Mouse (Mus musculus) hindbrain, embryonic 11.5 days (tissue): Measurements from ENCODE around the gene Hs6st2. TPM values are rescaled to one million over a fixed set of nuclear protein-coding genes. Genes with fewer than 3 reads are reported as not detected.

Experiments
- ATAC-seq: fragments of 200-750 bp; cut with Nextera tagmentation; 2 replicates; pipeline ENCODE4 v1.8.0; 2017; ENCODE audit warnings: mild to moderate bottlenecking, moderate TSS enrichment, moderate library complexity; ENCODE audit not compliant: low FRiP score
- DNase-seq: peaks from one replicate; pipeline ENCODE4 v3.0.0-alpha.2; 2015; ENCODE audit warnings: low spot score
- H3K27ac ChIP-seq: fragments of 300-500 bp; sonication (generic); 2 replicates; pipeline ENCODE4 v1.5.1; 2014; ENCODE audit warnings: mild to moderate bottlenecking, low read depth, low read length
- H3K27me3 ChIP-seq: fragments of 300-500 bp; sonication (generic); 2 replicates; pipeline ENCODE4 v1.6.1; 2014; ENCODE audit warnings: mild to moderate bottlenecking, low read length, moderate library complexity, mixed read lengths; ENCODE audit not compliant: control insufficient read depth, insufficient read depth
- H3K36me3 ChIP-seq: fragments of 300-500 bp; sonication (generic); 2 replicates; pipeline ENCODE4 v1.6.1; 2014; ENCODE audit warnings: mild to moderate bottlenecking, low read length, moderate library complexity, mixed read lengths; ENCODE audit not compliant: control insufficient read depth, insufficient read depth
- H3K4me1 ChIP-seq: fragments of 300-500 bp; sonication (generic); replicated peaks from 2 replicates; pipeline ENCODE4 v1.6.1; 2014; ENCODE audit warnings: low read length, mixed read lengths; ENCODE audit not compliant: control insufficient read depth, insufficient read depth
- H3K4me2 ChIP-seq: fragments of 300-500 bp; sonication (generic); replicated peaks from 2 replicates; pipeline ENCODE4 v1.6.1; 2014; ENCODE audit warnings: mild to moderate bottlenecking, low read depth, low read length
- H3K4me3 ChIP-seq: fragments of 300-500 bp; sonication (generic); 2 replicates; pipeline ENCODE4 v1.5.1; 2014; ENCODE audit warnings: low read depth, low read length
- H3K9ac ChIP-seq: fragments of 300-500 bp; sonication (generic); 2 replicates; pipeline ENCODE4 v1.6.1; 2014; ENCODE audit warnings: low read depth, low read length
- H3K9me3 ChIP-seq: fragments of 300-500 bp; sonication (generic); 2 replicates; pipeline ENCODE4 v1.6.1; 2016; ENCODE audit warnings: low read length; ENCODE audit not compliant: control insufficient read depth
- WGBS: fragments of 180-500 bp; shearing (Covaris S2); extraction: QIAGEN DNeasy Blood & Tissue Kit; methylation state at CpG from one replicate; pipeline ENCODE4 v1.1.7; 2014; 5-methylcytosine and 5-hydroxymethylcytosine counted together
- polyA plus RNA-seq: library from polyadenylated mRNA; unstranded; fragments of >200 nt; fragmentation: Nextera tagmentation; extraction: Ambion mirVana; gene quantifications from 2 replicates; pipeline ENCODE4 v1.2.1, GENCODE M21; 2014

Hs6st2 gene
- polyA plus RNA-seq, 1 experiment from 2014 or later, result 17.6 TPM

- H3K4me3 ChIP-seq, result no peak overlapping the region
- no peak overlapping the region for H3K27ac ChIP-seq
- no peaks in the 10 kb centered on the region for H3K36me3 ChIP-seq
- no peaks in the 10 kb centered on the region for H3K4me1 ChIP-seq
- no peaks in the 10 kb centered on the region for H3K9me3 ChIP-seq
- H3K27me3 ChIP-seq, result no peaks in the 10 kb centered on the region
- no peak overlapping the region for H3K4me2 ChIP-seq
- 81% methylated on average over 1 of the region's 1 CpGs for WGBS
- DNase-seq (no peak), ATAC-seq (no peak)
- H3K9ac ChIP-seq, result no peak overlapping the region
These were observed 150.5 kb downstream of the Hs6st2 start for GRCm38 (mm10) chrX:51531136-51531535.

GRCm38 (mm10) chrX:51528601-51529000 is 153.1 kb downstream of the Hs6st2 start:
- Histone ChIP-seq H3K27ac (no peak overlapping the region), H3K9ac (no peak overlapping the region), H3K27me3 (no peaks in the 10 kb centered on the region), H3K4me3 (no peak overlapping the region), H3K9me3 (no peaks in the 10 kb centered on the region), H3K36me3 (no peaks in the 10 kb centered on the region), H3K4me2 (no peak overlapping the region), H3K4me1 (no peaks in the 10 kb centered on the region)
- ATAC-seq (no peak), DNase-seq (no peak)

- no peaks in the 10 kb centered on the region for H3K36me3 ChIP-seq
- no peak overlapping the region for H3K9ac ChIP-seq
- no peak overlapping the region for H3K4me3 ChIP-seq
- H3K9me3 ChIP-seq, result no peaks in the 10 kb centered on the region
- no peak overlapping the region for H3K27ac ChIP-seq
- no peaks in the 10 kb centered on the region for H3K4me1 ChIP-seq
- 19% methylated on average over 1 of the region's 1 CpGs for WGBS
- DNase-seq, result no peak
- no peaks in the 10 kb centered on the region for H3K27me3 ChIP-seq
- H3K4me2 ChIP-seq, result no peak overlapping the region
- ATAC-seq, result no peak
These were observed 166.8 kb downstream of the Hs6st2 start for GRCm38 (mm10) chrX:51514831-51515230.

- WGBS, result 82% methylated on average over 4 of the region's 4 CpGs
These were observed 175.1 kb downstream of the Hs6st2 start for GRCm38 (mm10) chrX:51506526-51506925.

GRCm38 (mm10) chrX:51505691-51506090 is 176.0 kb downstream of the Hs6st2 start:
- 79% methylated on average over 1 of the region's 1 CpGs for WGBS
- H3K27ac ChIP-seq, result no peak overlapping the region
- no peak overlapping the region for H3K4me3 ChIP-seq
- no peaks in the 10 kb centered on the region for H3K27me3 ChIP-seq
- no peak overlapping the region for H3K4me2 ChIP-seq
- no peaks in the 10 kb centered on the region for H3K36me3 ChIP-seq
- H3K9me3 ChIP-seq, result no peaks in the 10 kb centered on the region
- H3K9ac ChIP-seq, result no peak overlapping the region
- no peaks in the 10 kb centered on the region for H3K4me1 ChIP-seq
- no peak for DNase-seq
- no peak for ATAC-seq

More at GRCm38 (mm10) chrX:51506526-51506925, 175.1 kb downstream of the Hs6st2 start:
- ATAC-seq, result no peak
- Histone ChIP-seq H3K4me3 (no peak overlapping the region), H3K4me2 (no peak overlapping the region), H3K4me1 (no peaks in the 10 kb centered on the region), H3K27ac (no peak overlapping the region), H3K9ac (no peak overlapping the region), H3K9me3 (no peaks in the 10 kb centered on the region), H3K36me3 (no peaks in the 10 kb centered on the region), H3K27me3 (no peaks in the 10 kb centered on the region)
- no peak for DNase-seq

- no peak for DNase-seq
- Histone ChIP-seq H3K9ac (no peak overlapping the region), H3K27me3 (no peaks in the 10 kb centered on the region), H3K27ac (no peak overlapping the region), H3K4me2 (no peak overlapping the region), H3K4me3 (no peak overlapping the region), H3K9me3 (no peaks in the 10 kb centered on the region), H3K4me1 (no peaks in the 10 kb centered on the region), H3K36me3 (no peaks in the 10 kb centered on the region)
- no peak for ATAC-seq
- WGBS, result 58% methylated on average over 7 of the region's 7 CpGs
These were observed 177.7 kb downstream of the Hs6st2 start for GRCm38 (mm10) chrX:51503781-51504471.

GRCm38 (mm10) chrX:51497831-51498230 is 183.8 kb downstream of the Hs6st2 start:
- no peak overlapping the region for H3K27ac ChIP-seq
- peak; percentile 1 for DNase-seq
- H3K4me1 ChIP-seq, result no peaks in the 10 kb centered on the region
- no peaks in the 10 kb centered on the region for H3K27me3 ChIP-seq
- no peaks in the 10 kb centered on the region for H3K36me3 ChIP-seq
- 68% methylated on average over 1 of the region's 1 CpGs for WGBS
- H3K9me3 ChIP-seq, result no peaks in the 10 kb centered on the region
- no peak for ATAC-seq
- H3K9ac ChIP-seq, result no peak overlapping the region
- no peak overlapping the region for H3K4me2 ChIP-seq
- no peak overlapping the region for H3K4me3 ChIP-seq

GRCm38 (mm10) chrX:51488374-51488773 is 193.3 kb downstream of the Hs6st2 start:
- H3K9ac ChIP-seq, result no peak overlapping the region
- H3K27ac ChIP-seq, result no peak overlapping the region
- no peaks in the 10 kb centered on the region for H3K27me3 ChIP-seq
- H3K4me1 ChIP-seq, result no peaks in the 10 kb centered on the region
- ATAC-seq (no peak), DNase-seq (no peak)
- no peak overlapping the region for H3K4me3 ChIP-seq
- H3K9me3 ChIP-seq, result no peaks in the 10 kb centered on the region
- H3K4me2 ChIP-seq, result no peak overlapping the region
- H3K36me3 ChIP-seq, result no peaks in the 10 kb centered on the region

- Histone ChIP-seq H3K27ac (no peak overlapping the region), H3K4me3 (no peak overlapping the region), H3K36me3 (no peaks in the 10 kb centered on the region), H3K9me3 (no peaks in the 10 kb centered on the region), H3K9ac (no peak overlapping the region), H3K27me3 (no peaks in the 10 kb centered on the region), H3K4me2 (no peak overlapping the region), H3K4me1 (no peaks in the 10 kb centered on the region)
- ATAC-seq (no peak), DNase-seq (no peak)
- WGBS, result 83% methylated on average over 4 of the region's 4 CpGs
These were observed 212.2 kb downstream of the Hs6st2 start for GRCm38 (mm10) chrX:51469411-51469810.
